Mouse (Mus musculus): ENCODE measurements around the gene Fbxo21.

DNA sequence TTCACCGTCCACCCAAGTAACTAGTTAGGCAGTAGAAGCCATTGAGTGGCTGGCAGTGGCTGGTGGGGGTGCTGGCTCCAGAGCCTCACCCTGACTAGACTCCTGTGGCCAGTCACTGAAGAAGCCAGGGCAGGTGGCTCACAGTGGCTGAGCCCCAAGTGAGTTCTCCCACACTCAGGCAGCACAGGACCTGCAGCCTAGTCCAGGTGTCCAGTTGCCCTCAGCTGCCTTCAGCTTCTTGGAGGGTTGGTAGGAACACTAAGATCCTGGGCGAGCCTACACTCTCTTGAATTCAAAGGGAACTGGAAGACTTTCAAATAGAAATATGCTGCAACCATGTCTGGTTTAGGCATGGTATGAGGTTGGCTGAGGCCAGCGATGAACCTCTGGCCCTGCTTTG, 11.4 kb downstream of the Fbxo21 start:
- TF ChIP-seq CTCF (IDR thresholded peaks at IDR 0.05) (no peak), POLR2A (IDR thresholded peaks at IDR 0.05; ENCODE audit: insufficient read depth, low read depth, low read length) (no peak)
